Mouse (Mus musculus): ENCODE data around the gene Gm17509.
"Not testable (repeated sequence)": the region's sequence is repeated elsewhere in the genome, so short reads cannot be mapped to it uniquely, and the experiment has no call there.

Gene Gm17509

DNA sequence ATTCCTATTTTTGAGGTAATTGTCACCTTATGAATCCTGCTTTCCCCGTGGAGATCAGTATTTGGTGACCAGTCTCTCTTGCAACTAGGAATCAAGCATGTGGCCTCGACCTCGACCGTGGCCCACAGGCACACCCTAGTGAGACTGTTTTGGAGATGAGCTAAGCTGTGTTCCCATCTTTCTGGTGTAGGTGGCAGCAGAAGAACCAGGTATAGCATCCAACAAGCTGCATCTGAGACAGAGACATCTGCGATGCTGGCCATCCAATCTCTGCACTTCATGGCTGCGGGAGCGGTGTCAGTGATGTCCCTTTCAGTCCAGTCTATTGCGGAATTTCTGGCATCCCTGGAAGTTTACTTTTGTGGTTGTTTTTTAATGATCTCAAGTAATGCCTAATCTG, 14.8 kb downstream of the Gm17509 start:
- no peak for DNase-seq

DNA sequence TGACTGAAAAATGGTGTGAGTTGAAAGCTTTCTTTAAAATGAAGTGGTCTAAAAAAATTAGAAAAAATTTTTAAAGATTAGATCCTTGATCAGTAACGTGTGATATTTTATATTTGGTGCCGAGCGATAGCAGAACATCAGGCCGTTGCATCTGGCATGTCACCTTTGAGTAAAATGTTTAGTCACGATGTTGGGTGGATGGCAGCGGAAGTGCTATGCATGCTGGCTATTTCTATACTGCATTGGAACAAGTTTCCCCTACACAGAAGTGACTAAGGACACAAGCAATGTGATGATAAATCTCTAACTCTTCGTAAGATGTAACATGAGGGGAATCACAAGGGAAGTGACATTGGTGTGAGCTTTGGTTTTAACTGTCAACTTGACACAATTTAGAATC, 16.2 kb downstream of the Gm17509 start:
- no peak for DNase-seq

DNA sequence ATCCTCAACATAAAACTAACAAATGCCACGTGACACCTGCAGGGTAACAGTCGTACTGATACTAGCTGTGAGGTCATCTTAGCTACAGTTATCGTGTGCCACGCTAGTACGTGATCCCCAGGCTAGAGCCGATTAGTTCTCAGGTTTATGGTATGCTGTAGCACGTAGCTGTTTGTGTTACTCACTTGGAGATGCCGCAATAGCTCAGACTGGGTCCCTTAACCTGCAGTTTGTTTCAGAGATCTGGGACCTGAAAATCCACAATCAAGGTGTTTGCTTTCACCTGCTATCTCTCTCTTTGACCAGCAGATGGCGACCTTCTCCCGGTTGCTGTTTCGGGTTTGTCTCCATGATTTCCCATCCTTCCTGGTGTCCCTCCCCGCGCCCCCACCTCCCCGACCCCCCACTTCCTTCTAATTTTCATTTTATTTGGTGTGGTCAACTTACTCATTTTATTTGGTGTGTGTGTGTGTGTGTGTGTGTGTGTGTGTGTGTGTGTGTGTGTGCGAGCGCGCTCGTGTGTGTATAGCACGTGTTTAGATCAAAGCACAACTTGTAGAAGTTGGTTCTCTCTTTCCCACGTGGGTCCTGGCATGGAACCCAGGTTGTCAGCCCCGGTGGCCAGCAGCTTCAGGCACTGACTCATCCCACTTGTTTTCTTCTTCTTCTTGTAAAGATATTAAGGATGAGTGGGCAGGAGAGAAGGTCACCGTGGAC, 18.0 kb downstream of the Gm17509 start:
- peak; percentile 20 for DNase-seq

DNA sequence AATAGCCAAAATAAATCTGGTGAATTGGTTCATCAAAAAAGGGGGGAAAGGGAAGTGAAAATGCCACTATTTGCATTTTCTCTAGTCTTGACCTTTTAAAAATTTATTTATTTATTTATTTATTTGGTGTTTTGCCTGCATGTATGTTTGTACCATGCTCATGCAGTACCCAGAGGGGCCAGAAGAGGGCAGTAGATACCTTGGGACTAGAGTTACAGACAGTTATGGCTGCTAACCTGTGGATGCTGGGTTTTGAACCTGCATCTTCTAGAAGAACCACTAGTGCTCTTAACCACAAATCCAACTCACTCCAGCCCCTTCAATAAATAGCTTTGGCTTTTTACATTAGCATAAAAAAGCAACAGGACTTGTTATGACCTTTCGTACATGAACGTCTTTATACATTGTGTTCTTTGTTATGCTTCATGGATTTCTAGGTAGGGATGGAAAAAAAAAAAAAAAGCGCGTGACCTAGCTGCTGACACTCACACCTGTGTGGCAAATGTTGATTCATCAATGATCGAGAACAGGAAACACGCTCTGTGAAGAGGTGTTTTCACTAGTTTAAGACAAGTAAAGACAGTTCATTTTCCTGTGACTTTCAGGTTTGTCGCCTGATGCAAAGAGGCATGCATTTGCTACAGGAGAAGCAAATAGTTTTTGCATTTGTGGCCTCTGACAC, 22.3 kb downstream of the Gm17509 start:
- peak; percentile 63 for DNase-seq

DNA sequence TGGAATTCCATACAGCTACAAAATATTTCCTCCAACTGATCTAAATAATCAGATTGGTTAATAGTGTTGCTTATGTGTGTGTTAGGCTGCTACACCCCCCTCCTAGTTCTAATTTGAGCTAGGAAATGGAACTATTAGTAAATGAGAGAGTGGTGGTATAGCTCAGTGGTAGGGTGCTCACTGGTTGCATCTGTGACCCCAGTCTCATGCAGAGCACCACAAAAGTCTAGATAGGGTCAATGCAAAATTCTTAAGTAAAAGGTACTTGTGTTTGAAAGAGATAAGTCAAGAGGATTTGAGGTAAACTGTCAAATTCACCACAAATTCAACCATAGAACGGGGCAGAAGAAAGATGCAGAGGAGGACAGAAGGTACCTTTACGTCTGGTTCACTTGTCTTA, 23.2 kb downstream of the Gm17509 start:
- no peak for DNase-seq

DNA sequence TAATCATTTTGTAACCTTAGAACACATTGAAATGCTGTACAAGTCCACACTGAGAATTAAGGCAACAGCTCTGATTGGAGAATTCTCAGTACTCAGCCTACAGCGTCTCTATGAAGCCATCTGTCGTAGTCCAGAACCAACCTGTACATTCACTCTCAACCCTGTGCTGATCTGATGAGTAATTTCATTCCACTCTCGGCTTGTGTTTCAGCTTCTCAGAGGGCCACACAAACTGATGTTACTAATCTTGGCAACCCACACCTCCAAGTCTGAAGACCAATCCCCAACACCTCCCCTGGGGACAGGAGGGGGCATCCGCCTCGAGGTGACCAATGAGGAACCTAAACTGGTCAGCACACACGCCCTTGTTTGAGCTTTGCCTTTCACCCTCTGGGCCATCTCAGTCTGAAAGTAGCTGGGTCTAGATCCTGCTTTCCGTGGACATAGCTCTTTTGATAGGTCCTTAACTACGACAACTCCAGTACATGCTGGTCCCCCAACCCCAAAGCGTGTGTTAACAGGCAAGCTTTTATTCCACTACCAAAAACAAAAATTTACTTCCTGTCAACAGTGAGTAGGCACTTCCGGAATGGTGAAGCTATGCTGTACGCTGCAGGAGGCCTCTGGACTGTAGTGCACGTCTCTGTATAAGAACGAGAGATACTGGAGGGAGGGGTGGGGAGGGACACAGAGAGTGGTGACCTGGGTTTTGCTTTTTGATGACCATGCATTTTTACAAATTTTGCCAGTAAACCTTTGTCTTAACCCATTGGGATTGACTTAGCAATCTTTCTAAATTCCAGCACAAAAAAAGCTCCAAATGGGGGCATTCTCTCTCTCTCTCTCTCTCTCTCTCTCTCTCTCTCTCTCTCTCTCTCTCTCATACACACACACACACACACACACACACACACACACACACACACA, 25.0 kb downstream of the Gm17509 start:
- no peak for DNase-seq

DNA sequence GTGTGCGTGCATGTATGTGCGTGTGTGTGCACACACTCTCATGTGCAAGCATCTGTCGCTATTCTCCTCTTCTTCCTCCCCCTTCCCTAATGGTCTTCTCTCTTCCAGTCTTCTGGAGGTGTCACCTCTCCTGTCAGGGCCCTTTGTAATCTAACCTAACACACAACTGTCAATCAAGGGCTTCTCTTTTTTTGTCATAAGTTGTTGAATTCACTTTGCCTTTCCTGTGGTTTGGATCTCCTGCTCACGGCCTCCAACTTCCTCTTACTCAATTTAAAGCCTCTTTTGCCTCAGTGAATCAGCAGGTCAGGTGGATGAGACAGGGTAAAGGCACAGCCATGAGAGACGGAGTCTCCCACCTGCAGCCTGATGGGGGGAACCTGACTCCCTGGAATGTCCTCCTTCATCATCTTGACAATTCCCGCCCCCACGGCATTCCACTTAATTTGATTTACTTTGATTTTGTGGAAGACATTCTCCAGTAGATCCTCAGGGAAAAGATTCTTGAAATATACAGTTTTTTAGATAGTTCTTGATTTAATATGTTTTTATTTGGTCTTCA, 27.4 kb downstream of the Gm17509 start:
- DNase-seq: no peak

DNA sequence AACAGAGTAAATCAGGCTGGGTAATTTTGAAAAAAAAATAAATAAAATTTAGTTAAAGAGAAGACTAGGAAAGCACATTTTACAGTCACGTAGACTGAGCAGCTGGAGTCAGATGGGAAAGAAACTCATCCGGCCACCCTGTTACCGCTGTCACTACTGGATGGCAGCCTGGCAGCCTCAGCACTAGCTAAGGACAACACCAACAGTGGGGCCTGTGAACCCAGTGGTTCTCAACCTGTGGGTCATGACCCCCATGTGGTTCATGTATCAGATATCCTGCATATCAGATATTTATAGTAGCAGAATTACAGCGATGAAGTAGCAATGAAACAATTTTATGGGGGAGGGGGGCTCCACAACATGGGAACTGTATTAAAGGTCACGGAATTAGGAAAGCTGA, 28.7 kb downstream of the Gm17509 start:
- DNase-seq: no peak

DNA sequence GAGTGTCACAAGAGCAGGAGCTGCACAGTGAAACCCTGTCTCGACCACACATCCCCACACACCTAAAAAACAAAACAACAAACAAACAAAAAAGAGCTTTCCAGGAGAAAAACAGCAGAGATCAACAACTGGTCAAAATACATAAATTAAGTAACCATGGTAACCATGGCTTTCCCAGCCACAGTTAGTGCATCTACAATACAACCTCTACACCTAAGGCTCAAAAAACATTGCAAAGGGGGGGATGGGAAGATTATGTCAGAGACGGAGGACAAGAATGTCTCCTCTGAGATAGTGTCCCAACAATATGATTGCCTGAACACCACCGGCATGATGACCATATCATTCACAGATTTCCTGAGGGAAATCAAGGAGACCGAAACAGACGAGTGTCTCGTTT, 35.5 kb downstream of the Gm17509 start:
- DNase-seq: no peak

DNA sequence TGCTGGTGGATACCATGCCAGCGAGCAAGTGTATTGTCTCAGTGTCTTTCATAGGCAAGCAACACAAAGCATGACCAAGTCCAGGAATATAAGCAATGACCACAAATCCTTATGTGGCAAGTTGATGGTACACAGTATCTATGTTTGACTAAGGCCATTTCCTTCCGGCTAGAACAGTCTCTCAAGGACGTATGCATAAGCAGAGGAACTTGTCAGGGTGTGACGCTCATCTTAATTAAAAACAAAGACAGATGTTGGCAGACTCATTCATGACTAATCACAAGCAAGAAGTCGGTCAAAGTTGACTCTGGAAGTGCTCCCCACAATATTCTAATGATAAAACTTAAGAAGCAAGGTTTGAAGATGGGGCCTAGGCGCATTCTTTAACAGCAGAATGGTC, 37.6 kb downstream of the Gm17509 start:
- no peak for DNase-seq

DNA sequence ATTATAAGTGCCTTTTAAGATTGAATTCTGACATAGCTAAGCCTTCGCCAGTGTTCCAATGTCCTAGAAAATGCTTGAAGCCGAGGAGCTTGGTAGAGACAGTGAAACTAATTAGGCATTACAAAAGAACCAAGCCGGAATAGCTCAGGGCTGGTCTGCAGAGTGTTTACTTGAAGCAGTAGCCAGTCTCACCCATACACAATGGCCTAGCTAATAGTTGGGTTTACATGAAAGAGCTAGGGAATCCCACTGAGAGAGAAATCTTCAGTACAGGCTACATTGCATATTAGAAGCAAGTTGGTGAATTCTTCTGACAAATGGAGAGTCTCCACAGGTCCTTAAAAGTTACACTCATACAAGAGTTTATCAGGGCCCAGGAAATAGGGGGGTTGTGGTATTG, 40.0 kb downstream of the Gm17509 start:
- DNase-seq: not testable (repeated sequence)
